Mouse (Mus musculus): ENCODE data around the gene Fbxl15. TPM values are rescaled to one million over a fixed set of nuclear protein-coding genes. Genes with fewer than 3 reads are reported as not detected.

Gene Fbxl15
- polyA plus RNA-seq, 1 experiment: 18.6 TPM

DNA sequence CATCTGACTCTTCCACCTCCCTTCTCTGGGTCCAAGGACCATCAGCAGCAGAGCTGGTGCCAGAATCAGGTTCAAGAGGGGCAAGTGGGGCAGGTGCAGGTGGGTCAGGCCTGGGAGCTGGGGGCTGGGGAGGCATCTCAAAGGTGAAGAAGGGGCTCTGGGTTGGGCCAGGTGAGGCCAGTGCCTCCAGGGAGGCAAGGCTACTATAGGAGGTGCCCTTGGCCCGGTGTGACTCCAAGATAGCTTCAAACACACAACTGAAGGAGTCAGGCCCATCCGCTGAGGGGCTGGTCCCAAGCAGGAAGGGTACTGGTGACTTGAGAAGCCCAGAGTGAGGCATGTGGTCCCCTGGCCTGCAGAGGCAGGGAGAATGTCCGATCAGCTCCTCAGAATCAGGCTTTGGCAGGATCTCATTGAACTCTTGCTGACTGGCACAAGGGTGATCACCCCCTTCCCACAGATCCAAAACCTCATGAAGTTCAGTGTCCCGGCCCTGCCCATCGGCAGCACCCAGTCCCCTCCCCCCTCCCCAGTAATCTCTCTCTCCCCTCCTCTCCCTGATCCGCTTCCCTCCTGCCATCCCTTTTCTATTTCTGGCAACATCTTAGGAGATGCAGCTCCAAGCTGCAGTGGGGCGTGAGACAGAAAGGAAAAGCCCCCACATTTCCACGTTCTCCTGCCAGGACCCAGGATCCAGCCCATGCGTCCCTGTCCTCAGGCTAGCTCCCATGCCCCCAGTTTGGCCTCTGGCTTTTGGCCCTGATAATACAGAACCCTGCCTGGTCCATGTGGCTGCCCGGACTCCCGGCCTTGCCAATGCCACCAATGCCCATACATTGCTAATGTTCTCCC, 5.6 kb upstream of the Fbxl15 start:
- peaks cover 98% of the 10 kb centered on the region for H3K27me3 ChIP-seq (replicated peaks)
- TF ChIP-seq FLI1 (IDR thresholded peaks at IDR 0.05; ENCODE audit: low read length) (no peak), GATA1 (IDR thresholded peaks at IDR 0.05; ENCODE audit: borderline replicate concordance, low read length) (no peak)
- no peaks in the 10 kb centered on the region for H3K9me3 ChIP-seq
- H3K4me1 ChIP-seq: peaks cover 49% of the 10 kb centered on the region
- no peak overlapping the region for H3K4me3 ChIP-seq (replicated peaks)
- no peaks in the 10 kb centered on the region for H3K36me3 ChIP-seq (replicated peaks; ENCODE audit: low read length)

DNA sequence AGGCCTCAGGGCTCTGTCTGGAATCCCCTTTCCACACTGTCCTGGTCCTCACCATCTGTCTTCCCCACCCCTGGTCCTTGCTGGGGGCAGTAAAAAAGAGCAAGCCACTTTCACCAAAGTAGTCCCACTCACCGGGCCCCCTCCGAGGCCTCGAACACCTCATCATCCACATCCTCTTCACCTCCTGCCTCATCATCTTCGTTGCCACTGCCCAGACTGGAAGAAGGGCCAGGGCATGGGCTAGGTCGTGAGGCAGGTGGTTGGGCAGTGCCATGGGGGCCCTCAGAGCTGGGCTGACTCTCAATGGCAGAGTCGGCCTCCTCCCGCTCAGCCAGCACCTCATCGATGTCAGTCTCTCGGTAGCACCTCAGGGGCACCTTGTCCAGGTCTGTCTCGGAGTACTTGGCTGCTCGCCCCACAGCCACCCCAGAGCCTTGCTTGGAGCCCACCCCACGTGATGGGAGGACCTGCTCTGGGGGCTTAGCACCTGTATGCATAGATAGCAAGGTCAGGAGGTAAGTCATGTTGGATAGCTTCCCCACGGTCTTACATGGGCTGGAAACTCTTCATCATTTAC, 4.9 kb upstream of the Fbxl15 start:
- Histone ChIP-seq H3K4me1 (peaks cover 48% of the 10 kb centered on the region), H3K9me3 (no peaks in the 10 kb centered on the region), H3K27me3 (replicated peaks) (peaks cover 90% of the 10 kb centered on the region), H3K4me3 (replicated peaks) (no peak overlapping the region), H3K36me3 (replicated peaks; ENCODE audit: low read length) (no peaks in the 10 kb centered on the region)
- no peak for TF ChIP-seq GATA1 (IDR thresholded peaks at IDR 0.05; ENCODE audit: borderline replicate concordance, low read length)
- no peak for TF ChIP-seq FLI1 (IDR thresholded peaks at IDR 0.05; ENCODE audit: low read length)

- Histone ChIP-seq H3K4me1 (peaks cover 45% of the 10 kb centered on the region), H3K9me3 (no peaks in the 10 kb centered on the region), H3K27me3 (replicated peaks) (peaks cover 84% of the 10 kb centered on the region), H3K4me3 (replicated peaks) (no peak overlapping the region), H3K36me3 (replicated peaks; ENCODE audit: low read length) (no peaks in the 10 kb centered on the region)
- no peak for TF ChIP-seq GATA1 (IDR thresholded peaks at IDR 0.05; ENCODE audit: borderline replicate concordance, low read length)
- no peak for TF ChIP-seq FLI1 (IDR thresholded peaks at IDR 0.05; ENCODE audit: low read length)
Measured at GRCm38 (mm10) chr19:46323716-46324115, 4.3 kb upstream of the Fbxl15 start.

- Histone ChIP-seq H3K36me3 (replicated peaks; ENCODE audit: low read length) (no peaks in the 10 kb centered on the region), H3K9me3 (no peaks in the 10 kb centered on the region), H3K4me3 (replicated peaks) (no peak overlapping the region), H3K4me1 (peaks cover 45% of the 10 kb centered on the region), H3K27me3 (replicated peaks) (peaks cover 79% of the 10 kb centered on the region)
- TF ChIP-seq FLI1 (IDR thresholded peaks at IDR 0.05; ENCODE audit: low read length) (no peak), GATA1 (IDR thresholded peaks at IDR 0.05; ENCODE audit: borderline replicate concordance, low read length) (no peak)
Measured at GRCm38 (mm10) chr19:46324366-46324765, 3.6 kb upstream of the Fbxl15 start.

DNA sequence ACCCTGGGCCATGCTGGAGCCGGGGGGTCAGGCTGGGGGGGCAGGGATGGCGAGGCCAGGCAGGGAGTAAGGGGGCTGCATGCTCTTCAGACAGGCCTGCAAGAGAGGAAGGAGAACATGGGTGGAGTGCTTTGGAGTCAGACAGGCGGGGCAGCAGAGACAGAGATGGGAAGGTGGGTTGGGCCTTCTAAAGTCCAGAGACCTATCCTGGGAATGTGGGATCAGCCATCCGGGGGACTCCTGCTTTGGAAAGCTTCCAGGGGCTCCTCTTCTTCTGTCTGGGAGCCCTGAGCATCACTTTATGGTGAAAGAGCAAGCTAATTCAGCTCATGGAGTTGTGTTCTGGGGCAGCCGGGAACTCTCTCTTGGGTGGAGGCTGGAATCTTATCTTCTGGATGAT, 3.1 kb upstream of the Fbxl15 start:
- TF ChIP-seq FLI1 (IDR thresholded peaks at IDR 0.05; ENCODE audit: low read length) (no peak), GATA1 (IDR thresholded peaks at IDR 0.05; ENCODE audit: borderline replicate concordance, low read length) (no peak)
- Histone ChIP-seq H3K36me3 (replicated peaks; ENCODE audit: low read length) (no peaks in the 10 kb centered on the region), H3K9me3 (no peaks in the 10 kb centered on the region), H3K4me3 (replicated peaks) (no peak overlapping the region), H3K27me3 (replicated peaks) (peaks cover 74% of the 10 kb centered on the region), H3K4me1 (peaks cover 45% of the 10 kb centered on the region)

DNA sequence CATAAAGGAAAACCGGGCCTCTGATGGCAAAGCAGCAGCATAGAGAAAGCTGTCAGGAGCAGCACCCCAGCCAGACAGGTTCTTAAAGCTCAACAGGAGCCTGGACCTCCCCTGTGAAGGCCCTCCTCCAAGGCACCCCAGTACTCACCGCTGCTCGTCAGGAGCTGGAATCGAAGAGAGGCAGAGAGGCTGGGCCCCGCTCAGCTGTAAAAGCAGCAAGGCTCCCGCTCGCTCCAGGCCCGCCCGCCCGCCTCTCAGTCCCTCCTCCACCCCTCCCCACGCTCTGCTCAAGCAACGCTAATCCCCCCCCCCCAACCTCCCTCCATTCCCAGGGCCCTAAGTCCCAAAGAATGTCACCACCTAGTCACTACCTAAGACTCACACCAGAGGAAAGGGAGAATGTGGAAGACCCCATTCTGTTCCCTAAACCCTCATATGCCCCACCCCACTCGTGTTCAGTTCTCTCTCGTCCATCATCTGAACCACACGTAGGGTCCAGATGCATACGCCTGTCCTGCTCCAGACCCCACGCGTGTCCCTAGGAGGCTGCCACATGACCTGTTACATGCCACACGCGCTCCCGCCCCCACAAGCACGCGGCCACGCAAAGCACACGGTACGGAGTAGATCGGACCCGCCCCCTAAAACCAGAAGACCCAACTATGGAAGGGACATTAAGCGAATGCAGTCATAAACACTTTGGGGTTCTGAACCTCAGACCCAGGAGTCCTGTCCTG, 1.8 kb upstream of the Fbxl15 start:
- Histone ChIP-seq H3K4me1 (peaks cover 47% of the 10 kb centered on the region), H3K4me3 (replicated peaks) (no peak overlapping the region), H3K36me3 (replicated peaks; ENCODE audit: low read length) (peaks cover 11% of the 10 kb centered on the region), H3K9me3 (no peaks in the 10 kb centered on the region), H3K27me3 (replicated peaks) (peaks cover 61% of the 10 kb centered on the region)
- TF ChIP-seq FLI1 (IDR thresholded peaks at IDR 0.05; ENCODE audit: low read length): no peak
- TF ChIP-seq GATA1 (IDR thresholded peaks at IDR 0.05; ENCODE audit: borderline replicate concordance, low read length): no peak

DNA sequence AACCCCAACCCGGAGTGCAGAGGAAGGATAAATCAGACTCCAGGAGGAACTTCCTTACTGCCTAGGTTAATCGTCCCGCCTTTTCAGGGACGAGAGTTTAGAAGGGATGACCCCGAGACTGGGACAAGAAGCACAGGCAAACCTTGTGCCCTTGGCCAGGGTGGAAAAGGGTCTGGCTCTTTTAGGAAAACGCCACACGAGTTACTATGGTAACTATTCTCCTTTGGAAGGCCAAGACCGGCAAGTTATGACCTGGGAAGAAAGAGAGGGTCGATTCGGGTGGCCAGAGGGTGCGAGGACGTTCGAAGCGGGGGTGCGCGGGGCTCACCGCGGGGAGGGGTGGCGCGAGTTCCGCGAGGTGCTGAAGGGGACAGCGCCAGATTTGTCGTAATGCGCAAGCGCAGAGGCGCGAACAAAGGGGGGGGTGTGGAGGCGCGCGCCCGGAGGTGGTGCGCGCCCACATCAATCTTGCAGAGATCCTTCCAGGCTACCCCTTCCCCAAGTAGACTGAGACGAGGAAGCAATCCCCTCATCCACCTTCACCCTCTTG, 1.2 kb upstream of the Fbxl15 start, which contains the start of gene Psd:
TSS of gene Psd (minus strand) at position 401 of the 550 bp plus-strand sequence.
- H3K4me1 ChIP-seq: peaks cover 45% of the 10 kb centered on the region
- no peaks in the 10 kb centered on the region for H3K9me3 ChIP-seq
- TF ChIP-seq GATA1 (IDR thresholded peaks at IDR 0.05; ENCODE audit: borderline replicate concordance, low read length) (no peak), FLI1 (IDR thresholded peaks at IDR 0.05; ENCODE audit: low read length) (no peak)
- H3K27me3 ChIP-seq (replicated peaks): peaks cover 55% of the 10 kb centered on the region
- H3K36me3 ChIP-seq (replicated peaks; ENCODE audit: low read length): peaks cover 18% of the 10 kb centered on the region
- peak within 1 kb of the TSS; percentile 97 for H3K4me3 ChIP-seq (replicated peaks)

- peaks cover 26% of the 10 kb centered on the region for H3K36me3 ChIP-seq (replicated peaks; ENCODE audit: low read length)
- H3K4me3 ChIP-seq (replicated peaks): peak overlapping the region; percentile 97
- no peaks in the 10 kb centered on the region for H3K9me3 ChIP-seq
- TF ChIP-seq GATA1 (IDR thresholded peaks at IDR 0.05; ENCODE audit: borderline replicate concordance, low read length) (no peak), FLI1 (IDR thresholded peaks at IDR 0.05; ENCODE audit: low read length) (no peak)
- peaks cover 47% of the 10 kb centered on the region for H3K27me3 ChIP-seq (replicated peaks)
- peaks cover 48% of the 10 kb centered on the region for H3K4me1 ChIP-seq
Measured at GRCm38 (mm10) chr19:46327531-46328064, 386 bp upstream of the Fbxl15 start.

GRCm38 (mm10) chr19:46329031-46329641, 1.2 kb downstream of the Fbxl15 start:
- Histone ChIP-seq H3K9me3 (no peaks in the 10 kb centered on the region), H3K27me3 (replicated peaks) (peaks cover 32% of the 10 kb centered on the region), H3K4me1 (peaks cover 49% of the 10 kb centered on the region), H3K4me3 (replicated peaks) (peak overlapping the region; percentile 97), H3K36me3 (replicated peaks; ENCODE audit: low read length) (peaks cover 30% of the 10 kb centered on the region)
- TF ChIP-seq GATA1 (IDR thresholded peaks at IDR 0.05; ENCODE audit: borderline replicate concordance, low read length) (no peak), FLI1 (IDR thresholded peaks at IDR 0.05; ENCODE audit: low read length) (no peak)

All from megakaryocyte, embryonic 14.5 days (primary cell).